Mouse (Mus musculus): ENCODE results near the gene Ptcra.
"Not testable (repeated sequence)": the region's sequence is repeated elsewhere in the genome, so short reads cannot be mapped to it uniquely, and the experiment has no call there.

The Ptcra gene

GRCm38 (mm10) chr17:46770546-46770945 is 7.0 kb upstream of the Ptcra start:
- DNase-seq, result no peak

GRCm38 (mm10) chr17:46767868-46768267 is 4.4 kb upstream of the Ptcra start:
- no peak for DNase-seq

- not testable (repeated sequence) for DNase-seq
These were observed 1.4 kb upstream of the Ptcra start for GRCm38 (mm10) chr17:46764916-46765315.

GRCm38 (mm10) chr17:46758753-46759152 is 4.8 kb downstream of the Ptcra start:
- no peak for DNase-seq

- DNase-seq, result peak; percentile 95
These were observed 11.5 kb downstream of the Ptcra start, which contains the start of gene Cnpy3 for GRCm38 (mm10) chr17:46751794-46752556. Gene Cnpy3 (minus strand): TSS chr17:46752214.

- no peak for DNase-seq
These were observed 12.3 kb downstream of the Ptcra start for GRCm38 (mm10) chr17:46751056-46751793.

GRCm38 (mm10) chr17:46750580-46750979 is 12.9 kb downstream of the Ptcra start:
- DNase-seq, result no peak

GRCm38 (mm10) chr17:46749282-46749681 is 14.2 kb downstream of the Ptcra start:
- no peak for DNase-seq

- DNase-seq, result no peak
These were observed 15.7 kb downstream of the Ptcra start for GRCm38 (mm10) chr17:46747806-46748205.

- DNase-seq, result no peak
These were observed 16.3 kb downstream of the Ptcra start for GRCm38 (mm10) chr17:46747234-46747633.

GRCm38 (mm10) chr17:46745506-46745905 is 18.0 kb downstream of the Ptcra start:
- no peak for DNase-seq

GRCm38 (mm10) chr17:46742986-46743385 is 20.5 kb downstream of the Ptcra start:
- no peak for DNase-seq

GRCm38 (mm10) chr17:46741305-46741704 is 22.2 kb downstream of the Ptcra start:
- DNase-seq, result no peak

GRCm38 (mm10) chr17:46736160-46736559 is 27.4 kb downstream of the Ptcra start:
- DNase-seq, result no peak

- no peak for DNase-seq
These were observed 28.2 kb downstream of the Ptcra start for GRCm38 (mm10) chr17:46735287-46735686.

GRCm38 (mm10) chr17:46734055-46734454 is 29.5 kb downstream of the Ptcra start:
- no peak for DNase-seq

- peak; percentile 90 for DNase-seq
These were observed 34.6 kb downstream of the Ptcra start, which contains the start of gene Gnmt for GRCm38 (mm10) chr17:46728904-46729318. Gene Gnmt (minus strand): TSS chr17:46729168.

- no peak for DNase-seq
These were observed 35.0 kb downstream of the Ptcra start for GRCm38 (mm10) chr17:46728496-46728895.

GRCm38 (mm10) chr17:46728021-46728420 is 35.5 kb downstream of the Ptcra start:
- DNase-seq, result peak; percentile 60

- DNase-seq, result no peak
These were observed 36.2 kb downstream of the Ptcra start for GRCm38 (mm10) chr17:46727271-46727670.

- no peak for DNase-seq
These were observed 37.5 kb downstream of the Ptcra start for GRCm38 (mm10) chr17:46725731-46726645.

GRCm38 (mm10) chr17:46725273-46725672 is 38.2 kb downstream of the Ptcra start:
- no peak for DNase-seq

Measured in kidney, adult 18-20 months (tissue).